Mouse (Mus musculus): ENCODE measurements around the gene Kalrn. TPM values are rescaled to one million over a fixed set of nuclear protein-coding genes. Genes with fewer than 3 reads are reported as not detected.

Kalrn gene
- polyA plus RNA-seq, 1 experiment = 0.15 TPM

DNA sequence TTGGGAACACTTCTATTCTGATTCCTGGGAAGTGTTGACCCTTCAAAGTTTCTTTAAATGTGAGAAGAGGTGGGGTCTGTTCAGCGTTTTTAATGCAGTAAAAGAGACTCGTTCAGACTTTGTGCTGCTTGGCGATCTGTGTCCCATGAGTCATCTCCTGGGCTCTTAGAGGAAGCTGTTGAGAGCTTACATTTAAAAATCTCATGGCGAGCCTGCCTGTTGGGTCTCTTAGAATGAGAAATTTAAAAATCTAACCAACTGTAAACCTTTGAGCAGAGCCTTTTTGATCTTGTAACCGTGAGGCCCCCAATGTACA lies 650.4 kb downstream of the Kalrn start:
- no peak for TF ChIP-seq TAL1 (IDR thresholded peaks at IDR 0.05; ENCODE audit: low read length)
- TF ChIP-seq GATA1 (IDR thresholded peaks at IDR 0.05; ENCODE audit: low read length) = no peak
- no peaks in the 10 kb centered on the region for H3K27me3 ChIP-seq (ENCODE audit: control insufficient read depth)
- no peak overlapping the region for H3K4me3 ChIP-seq (replicated peaks)
- H3K36me3 ChIP-seq (ENCODE audit: control insufficient read depth) = peaks cover 6% of the 10 kb centered on the region; the same call in 1 of the 2 replicates
- H3K4me1 ChIP-seq (ENCODE audit: control insufficient read depth) = peaks cover 23% of the 10 kb centered on the region
- no peaks in the 10 kb centered on the region for H3K9me3 ChIP-seq (ENCODE audit: control insufficient read depth, low read length)

- Histone ChIP-seq H3K36me3 (ENCODE audit: control insufficient read depth) (peaks cover 6% of the 10 kb centered on the region; the same call in 1 of the 2 replicates), H3K4me1 (ENCODE audit: control insufficient read depth) (peaks cover 23% of the 10 kb centered on the region), H3K27me3 (ENCODE audit: control insufficient read depth) (no peaks in the 10 kb centered on the region), H3K4me3 (replicated peaks) (no peak overlapping the region), H3K9me3 (ENCODE audit: control insufficient read depth, low read length) (no peaks in the 10 kb centered on the region)
- no peak for TF ChIP-seq TAL1 (IDR thresholded peaks at IDR 0.05; ENCODE audit: low read length)
- TF ChIP-seq GATA1 (IDR thresholded peaks at IDR 0.05; ENCODE audit: low read length) = no peak
Measured at GRCm38 (mm10) chr16:33922111-33923000, 651.0 kb downstream of the Kalrn start.

GRCm38 (mm10) chr16:33921514-33921913 lies 651.8 kb downstream of the Kalrn start:
- H3K36me3 ChIP-seq (ENCODE audit: control insufficient read depth) = peaks cover 6% of the 10 kb centered on the region; the same call in 1 of the 2 replicates
- H3K4me3 ChIP-seq (replicated peaks) = no peak overlapping the region
- no peaks in the 10 kb centered on the region for H3K27me3 ChIP-seq (ENCODE audit: control insufficient read depth)
- peaks cover 23% of the 10 kb centered on the region for H3K4me1 ChIP-seq (ENCODE audit: control insufficient read depth)
- TF ChIP-seq TAL1 (IDR thresholded peaks at IDR 0.05; ENCODE audit: low read length) (no peak), GATA1 (IDR thresholded peaks at IDR 0.05; ENCODE audit: low read length) (no peak)
- no peaks in the 10 kb centered on the region for H3K9me3 ChIP-seq (ENCODE audit: control insufficient read depth, low read length)

Other genes with a start within 250 kb of the Kalrn start
- gene Ropn1, start 76.4 kb upstream of the Kalrn start, polyA plus RNA-seq (2012) = not detected in 2 replicates
- 0.01 and 0.02 TPM in 2 replicates for gene Ccdc14, start 117.1 kb upstream of the Kalrn start, polyA plus RNA-seq (2012)
- gene Mylk, start 171.7 kb upstream of the Kalrn start, polyA plus RNA-seq (2012) = 0.04 TPM in 1 of 2 replicates, not detected in the other